23 mouse cellular contexts compared by ENCODE assay signal in genomic region chr2:140862736-140863135, GRCm38 (mm10).
DNase-seq lines count a peak whose midpoint lies in the region; ATAC-seq and TF ChIP-seq lines count a peak whose summit lies in the region.
"Had no signal": no experiment of that assay in that cellular context is flagged by ENCODE, and none has a peak within 500 bp of the region (broad histone marks: within the 10 kb centered on the region; RNA-seq: fewer than 3 reads in every experiment).

No protein-coding gene starts in this region.

- H3K4me1 ChIP-seq in forebrain, postnatal 0 days (ENCODE audit: insufficient read depth): no peaks in the 10 kb centered on the region
- no peaks in the 10 kb centered on the region; the same call in 1 of the 2 replicates for H3K4me1 ChIP-seq in forebrain, embryonic 10.5 days
- H3K4me1 ChIP-seq: embryonic facial prominence, embryonic 12.5 days; forebrain, embryonic 12.5 days; hindbrain, embryonic 10.5 days; hindbrain, embryonic 15.5 days had no signal

- intact Hi-C loops in heart, postnatal 10 days (cut with DNase I): no loop called here

- H3K4me3 ChIP-seq in forebrain, postnatal 0 days (ENCODE audit: low read depth, low read length): no peak overlapping the region
- no peak overlapping the region for H3K4me3 ChIP-seq in forebrain, embryonic 10.5 days
- H3K4me3 ChIP-seq: embryonic facial prominence, embryonic 12.5 days; forebrain, embryonic 12.5 days; heart, adult 2 months; heart, embryonic 15.5 days; hindbrain, embryonic 10.5 days; hindbrain, embryonic 15.5 days had no signal

- no peak overlapping the region for H3K9ac ChIP-seq in forebrain, postnatal 0 days
- H3K9ac ChIP-seq: embryonic facial prominence, embryonic 12.5 days; forebrain, embryonic 12.5 days; heart, embryonic 15.5 days; hindbrain, embryonic 15.5 days had no signal

- H3K27me3 ChIP-seq in forebrain, postnatal 0 days (ENCODE audit: insufficient read depth, low read length): no peaks in the 10 kb centered on the region
- no peaks in the 10 kb centered on the region for H3K27me3 ChIP-seq in forebrain, embryonic 10.5 days (ENCODE audit: poor library complexity, severe bottlenecking)
- H3K27me3 ChIP-seq: embryonic facial prominence, embryonic 12.5 days; forebrain, embryonic 12.5 days; heart, embryonic 15.5 days; hindbrain, embryonic 15.5 days had no signal

- H3K9me3 ChIP-seq in forebrain, postnatal 0 days (ENCODE audit: low read length): no peaks in the 10 kb centered on the region
- H3K9me3 ChIP-seq in forebrain, embryonic 10.5 days: no peaks in the 10 kb centered on the region
- H3K9me3 ChIP-seq: embryonic facial prominence, embryonic 12.5 days; forebrain, embryonic 12.5 days; G1E; heart, embryonic 15.5 days; hindbrain, embryonic 10.5 days; hindbrain, embryonic 15.5 days had no signal

- TF ChIP-seq CTCF in forebrain, postnatal 0 days (IDR thresholded peaks at IDR 0.05; ENCODE audit: low read depth): no peak

- DNase-seq in cerebellum, adult 11-12 months: peak; percentile 16
- no peak for DNase-seq in cerebellum, adult 11 months
- DNase-seq in forebrain, postnatal 0 days: peak; percentile 33
- DNase-seq in forebrain, embryonic 10.5 days (ENCODE audit: extremely low spot score, low spot score): no peak
- peak; percentile 31 to 55 for DNase-seq in cerebellum, postnatal 10 days
- no peak for DNase-seq in heart, postnatal 10 days
- DNase-seq in gastrocnemius, postnatal 4 days (ENCODE audit: low spot score in 2 of 2): no peak
- DNase-seq: adrenal gland, adult 8-10 months; adrenal gland, postnatal 36 days; B cell, adult 2 months; embryo, embryonic 11 days; gastrocnemius, postnatal 10 days; heart, adult 2 months; kidney, adult 8-10 months had no signal

- 61% methylated on average over 4 of the region's 4 CpGs for WGBS in forebrain, postnatal 0 days
- WGBS in forebrain, embryonic 10.5 days: 88% methylated on average over 4 of the region's 4 CpGs

- no peaks in the 10 kb centered on the region for H3K36me3 ChIP-seq in forebrain, postnatal 0 days (ENCODE audit: insufficient read depth)
- no peaks in the 10 kb centered on the region for H3K36me3 ChIP-seq in forebrain, embryonic 10.5 days (replicated peaks)
- H3K36me3 ChIP-seq: embryonic facial prominence, embryonic 12.5 days; forebrain, embryonic 12.5 days; G1E; heart, embryonic 15.5 days; hindbrain, embryonic 10.5 days; hindbrain, embryonic 15.5 days had no signal

- no peak for ATAC-seq in forebrain, postnatal 0 days
- ATAC-seq: CD4-positive, CD25-positive, alpha-beta regulatory T cell, adult 4 months; intestine, embryonic 16.5 days had no signal

- H3K27ac ChIP-seq in forebrain, postnatal 0 days (ENCODE audit: low read depth, low read length): no peak overlapping the region
- H3K27ac ChIP-seq in forebrain, embryonic 10.5 days: no peak overlapping the region
- H3K27ac ChIP-seq: embryonic facial prominence, embryonic 12.5 days; forebrain, embryonic 12.5 days; heart, adult 2 months; heart, embryonic 15.5 days; hindbrain, embryonic 10.5 days; hindbrain, embryonic 15.5 days had no signal

- H3K4me2 ChIP-seq in forebrain, postnatal 0 days (ENCODE audit: low read depth): no peak overlapping the region
- H3K4me2 ChIP-seq: embryonic facial prominence, embryonic 12.5 days; forebrain, embryonic 12.5 days; heart, embryonic 11.5 days; heart, embryonic 15.5 days; hindbrain, embryonic 15.5 days had no signal

Comparison
In these comparisons a context has a peak if more than half of its experiments do, and no peak if none do; other contexts are left out.
1. DNase-seq: peak in cerebellum, adult 11-12 months (single experiment), forebrain, postnatal 0 days (single experiment) and cerebellum, postnatal 10 days (2 of 2); none in cerebellum, adult 11 months (single experiment), forebrain, embryonic 10.5 days (single experiment), heart, postnatal 10 days (0 of 2) and gastrocnemius, postnatal 4 days (0 of 2).